9 mouse cellular contexts compared by ENCODE assay signal in genomic region chr3:129686698-129687333, GRCm38 (mm10).
DNase-seq lines count a peak whose midpoint lies in the region; ATAC-seq and TF ChIP-seq lines count a peak whose summit lies in the region.
"Had no signal": no experiment of that assay in that cellular context is flagged by ENCODE, and none has a peak within 500 bp of the region (broad histone marks: within the 10 kb centered on the region; RNA-seq: fewer than 3 reads in every experiment).

No protein-coding gene starts in this region.

- peak; percentile 80 for TF ChIP-seq CTCF in Patski (IDR thresholded peaks at IDR 0.05)
- TF ChIP-seq CTCF in lung, postnatal 0 days (IDR thresholded peaks at IDR 0.05) = peak; percentile 82

- H3K27ac ChIP-seq in lung, postnatal 0 days (ENCODE audit: low read length) = no peak overlapping the region
- H3K27ac ChIP-seq: limb, embryonic 12.5 days had no signal

- H3K27me3 ChIP-seq in Patski = no peaks in the 10 kb centered on the region
- H3K27me3 ChIP-seq in lung, postnatal 0 days (replicated peaks; ENCODE audit: insufficient read depth, low read length) = no peaks in the 10 kb centered on the region
- H3K27me3 ChIP-seq: limb, embryonic 12.5 days had no signal

- ATAC-seq in Patski = peak; percentile 68
- no peak for ATAC-seq in lung, postnatal 0 days

- CTCF ChIA-PET in Patski (lab: Charles Lee) = interaction anchor here (0.7 to 3.3 kb wide), 19 partner anchors 9 to 634 kb away, joined by 3 to 18 read pairs (median 3); no protein-coding TSS in a partner anchor

- H3K9me3 ChIP-seq in lung, postnatal 0 days (ENCODE audit: low read length) = no peaks in the 10 kb centered on the region
- H3K9me3 ChIP-seq: limb, embryonic 12.5 days had no signal

- POLR2A ChIA-PET in Patski (lab: Charles Lee) = no interaction called here

- no peak for TF ChIP-seq EP300 in lung, postnatal 0 days (IDR thresholded peaks at IDR 0.05)

- H3K4me3 ChIP-seq in lung, postnatal 0 days (ENCODE audit: low read depth, low read length) = no peak overlapping the region
- H3K4me3 ChIP-seq: limb, embryonic 12.5 days had no signal

- intact Hi-C loops in heart, postnatal 25 days (cut with DNase I) = loop anchor here (1.0 to 5.0 kb wide), 3 partner anchors 155 to 384 kb away; partner anchors contain the start of gene Elovl6
- intact Hi-C loops in heart, postnatal 10 days (cut with DNase I) = loop anchor here (1.0 to 5.0 kb wide), 3 partner anchors 155 to 383 kb away; partner anchors contain the start of gene Elovl6

- peak; percentile 83 for DNase-seq in heart, adult 11 months
- no peak for DNase-seq in heart, postnatal 25 days (ENCODE audit: low spot score)
- DNase-seq in Patski (ENCODE audit: low read depth, low spot score) = peak; percentile 39
- peak; percentile 38 to 69 for DNase-seq in cerebellum, postnatal 36 days
- peak; percentile 78 to 87 for DNase-seq in heart, postnatal 10 days
- peak; percentile 65 to 71 for DNase-seq in kidney, postnatal 4 days
- peak; percentile 82 for DNase-seq in lung, postnatal 0 days (ENCODE audit: low spot score)
- peak; percentile 75 for DNase-seq in retina, postnatal 7 days (ENCODE audit: low read depth, low spot score)

- in situ Hi-C loops in Patski (cut with MboI; ENCODE audit: low pct_unique_long_range_greater_than_20kb) = loop anchor here (5.0 to 10.0 kb wide), 3 partner anchors 265 to 1682 kb away; no protein-coding TSS in a partner anchor

- no peaks in the 10 kb centered on the region for H3K4me1 ChIP-seq in lung, postnatal 0 days (ENCODE audit: insufficient read depth, low read depth, low read length)
- H3K4me1 ChIP-seq: limb, embryonic 12.5 days had no signal

- H3K4me2 ChIP-seq in lung, postnatal 0 days (replicated peaks; ENCODE audit: low read depth, low read length) = no peak overlapping the region
- H3K4me2 ChIP-seq: limb, embryonic 12.5 days had no signal

- no peaks in the 10 kb centered on the region for H3K36me3 ChIP-seq in lung, postnatal 0 days (ENCODE audit: insufficient read depth, low read length)
- H3K36me3 ChIP-seq: limb, embryonic 12.5 days had no signal

- 55% methylated on average over 8 of the region's 8 CpGs for WGBS in lung, postnatal 0 days

- no peak overlapping the region for H3K9ac ChIP-seq in lung, postnatal 0 days (replicated peaks; ENCODE audit: low read depth)
- H3K9ac ChIP-seq: limb, embryonic 12.5 days had no signal
